Mouse (Mus musculus): ENCODE data around the gene Sh3pxd2b. TPM values are rescaled to one million over a fixed set of nuclear protein-coding genes. Genes with fewer than 3 reads are reported as not detected.

Sh3pxd2b gene
- polyA plus RNA-seq, 1 experiment, result not detected

GRCm38 (mm10) chr11:32331075-32331474, 16.5 kb upstream of the Sh3pxd2b start:
- no peak for TF ChIP-seq GATA1 (IDR thresholded peaks at IDR 0.05; ENCODE audit: low read length)

- TF ChIP-seq GATA1 (IDR thresholded peaks at IDR 0.05; ENCODE audit: low read length), result no peak
Observed at GRCm38 (mm10) chr11:32331861-32332260, 15.8 kb upstream of the Sh3pxd2b start.

GRCm38 (mm10) chr11:32333235-32333634, 14.4 kb upstream of the Sh3pxd2b start:
- no peak for TF ChIP-seq GATA1 (IDR thresholded peaks at IDR 0.05; ENCODE audit: low read length)

DNA sequence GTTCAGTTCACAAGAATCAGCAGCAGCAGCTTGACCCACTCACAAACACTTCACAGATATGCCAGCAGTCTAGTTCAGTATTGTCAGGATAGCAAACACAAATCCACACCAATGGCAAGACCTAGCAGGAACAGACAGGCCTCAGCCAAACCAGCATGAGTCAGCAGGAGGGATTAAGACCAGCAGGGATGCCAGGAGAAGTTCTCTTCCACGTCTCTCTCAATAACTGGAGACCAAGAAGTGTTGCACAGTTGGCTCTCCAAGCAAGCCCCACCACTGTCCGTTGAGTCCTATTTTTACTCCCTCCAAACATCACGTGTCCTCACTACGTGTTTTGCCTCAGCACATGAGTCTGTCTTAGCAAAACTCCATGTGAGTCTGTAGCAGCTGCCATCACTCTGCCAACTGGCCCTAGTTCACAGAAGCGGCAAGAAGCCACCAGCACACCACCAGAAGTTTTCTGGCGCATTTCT, 11.1 kb upstream of the Sh3pxd2b start:
- TF ChIP-seq GATA1 (IDR thresholded peaks at IDR 0.05; ENCODE audit: low read length), result no peak

DNA sequence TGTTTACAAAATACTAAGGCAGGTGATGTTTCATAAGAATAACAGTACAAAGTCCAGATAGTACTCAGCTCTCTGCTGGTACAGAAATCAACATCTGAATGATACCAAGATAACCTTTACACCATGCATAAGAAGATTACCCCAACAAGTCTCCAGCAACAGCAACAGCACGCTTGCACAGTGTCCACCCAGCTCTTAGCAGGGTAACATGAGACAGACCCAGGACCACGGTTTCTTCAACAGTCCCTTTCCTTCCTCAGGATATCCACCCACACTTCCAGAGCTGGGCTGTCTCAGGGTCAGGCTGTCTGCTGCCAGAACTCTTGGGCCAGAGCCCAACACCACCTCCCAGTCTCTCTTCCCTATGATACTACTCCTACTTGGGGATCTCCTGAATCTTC, 8.5 kb upstream of the Sh3pxd2b start:
- TF ChIP-seq GATA1 (IDR thresholded peaks at IDR 0.05; ENCODE audit: low read length), result no peak

DNA sequence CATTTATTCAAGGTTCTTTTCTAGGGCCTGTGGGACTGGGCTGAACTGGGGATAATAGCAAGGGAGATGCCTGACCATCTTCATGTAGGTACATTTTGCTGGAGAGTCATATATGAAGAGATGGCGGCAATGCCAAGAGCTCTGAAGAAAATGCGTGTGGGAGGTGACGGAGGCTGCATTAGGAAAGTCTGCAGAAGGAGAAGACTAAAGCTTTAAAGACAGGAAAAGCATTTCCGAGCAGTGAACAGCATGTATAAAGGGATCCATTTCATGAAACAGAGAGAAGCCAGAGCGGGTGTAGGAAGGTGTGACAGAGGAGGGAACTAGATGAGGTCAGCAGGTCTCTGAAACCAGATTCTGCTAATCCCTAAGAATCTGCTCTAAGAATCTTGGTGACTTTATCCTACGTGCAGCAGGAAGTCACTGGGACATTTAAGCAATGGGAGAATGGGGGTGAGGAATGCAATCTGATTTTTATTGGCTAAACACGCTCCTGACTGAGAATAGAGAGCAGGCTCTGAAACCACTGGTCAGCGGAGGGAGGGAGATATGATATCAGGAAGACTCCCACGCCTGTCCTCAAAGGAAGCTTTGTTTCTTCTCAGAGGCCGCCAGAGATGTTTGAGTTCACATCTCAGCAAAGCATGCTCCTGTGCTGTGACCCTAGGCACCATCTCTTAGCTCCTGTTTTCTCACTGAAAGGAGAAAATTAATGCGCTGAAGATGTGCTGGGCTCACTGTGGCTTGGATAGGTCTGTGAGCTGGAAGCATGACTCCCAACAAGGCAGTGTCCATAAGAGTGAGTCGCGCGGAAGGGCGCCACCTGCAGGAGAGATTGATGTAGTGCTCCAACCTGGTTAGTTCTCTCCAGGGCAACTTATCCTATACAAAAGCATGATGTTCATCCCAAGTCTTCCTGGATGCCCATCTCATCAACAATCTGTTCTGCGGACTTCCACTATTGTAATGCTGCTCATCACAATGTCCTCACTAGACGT, 6.8 kb upstream of the Sh3pxd2b start:
- no peak for TF ChIP-seq GATA1 (IDR thresholded peaks at IDR 0.05; ENCODE audit: low read length)

- TF ChIP-seq GATA1 (IDR thresholded peaks at IDR 0.05; ENCODE audit: low read length), result no peak
Observed at GRCm38 (mm10) chr11:32342770-32343191, 4.8 kb upstream of the Sh3pxd2b start.

- no peak for TF ChIP-seq GATA1 (IDR thresholded peaks at IDR 0.05; ENCODE audit: low read length)
Observed at GRCm38 (mm10) chr11:32343350-32343749, 4.3 kb upstream of the Sh3pxd2b start.

- no peak for TF ChIP-seq GATA1 (IDR thresholded peaks at IDR 0.05; ENCODE audit: low read length)
Observed at GRCm38 (mm10) chr11:32345504-32346297, 1.9 kb upstream of the Sh3pxd2b start.

GRCm38 (mm10) chr11:32347264-32347606, 385 bp upstream of the Sh3pxd2b start:
- TF ChIP-seq GATA1 (IDR thresholded peaks at IDR 0.05; ENCODE audit: low read length), result no peak

DNA sequence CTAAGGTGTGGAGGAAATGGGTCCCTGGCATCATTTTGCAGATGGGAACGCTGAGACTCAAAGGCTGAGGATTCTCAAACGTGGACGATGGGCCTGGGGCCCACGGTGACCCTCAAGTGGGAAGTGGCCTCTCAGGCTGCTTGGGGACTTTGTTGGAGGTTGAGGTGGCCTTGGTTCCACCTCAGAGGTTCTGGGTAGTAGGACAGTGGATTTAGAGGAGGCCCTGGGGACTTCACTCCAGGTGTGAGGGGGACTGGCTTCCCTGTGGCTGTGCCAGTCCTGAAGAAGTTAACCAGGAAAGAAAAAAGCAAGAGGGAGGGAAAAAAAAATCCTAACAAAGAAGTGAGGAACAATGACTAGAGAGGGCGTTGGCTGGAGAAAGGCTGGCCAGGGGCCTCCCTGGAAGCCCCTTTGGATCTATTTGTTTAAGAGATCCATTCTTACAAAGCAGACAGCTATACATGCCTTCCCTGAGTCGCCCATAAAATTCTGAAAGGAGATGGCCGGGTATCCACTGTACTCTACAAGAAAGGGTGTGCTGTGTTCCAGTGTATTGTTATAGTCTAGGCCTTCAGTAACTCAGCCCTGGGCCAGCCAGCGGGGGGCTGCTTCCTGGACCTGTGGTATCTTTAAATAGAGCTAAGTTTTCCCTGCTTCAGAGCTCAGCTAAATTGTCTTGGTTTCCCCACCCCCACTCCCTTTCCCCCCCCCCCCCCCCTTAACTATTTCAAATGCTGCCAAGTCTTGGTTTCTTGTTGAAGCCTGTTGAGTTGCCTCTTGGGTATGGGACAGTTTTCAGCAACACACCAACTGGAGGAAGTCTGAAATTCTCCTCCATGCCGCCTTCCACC, 1.0 kb downstream of the Sh3pxd2b start:
- no peak for TF ChIP-seq GATA1 (IDR thresholded peaks at IDR 0.05; ENCODE audit: low read length)

DNA sequence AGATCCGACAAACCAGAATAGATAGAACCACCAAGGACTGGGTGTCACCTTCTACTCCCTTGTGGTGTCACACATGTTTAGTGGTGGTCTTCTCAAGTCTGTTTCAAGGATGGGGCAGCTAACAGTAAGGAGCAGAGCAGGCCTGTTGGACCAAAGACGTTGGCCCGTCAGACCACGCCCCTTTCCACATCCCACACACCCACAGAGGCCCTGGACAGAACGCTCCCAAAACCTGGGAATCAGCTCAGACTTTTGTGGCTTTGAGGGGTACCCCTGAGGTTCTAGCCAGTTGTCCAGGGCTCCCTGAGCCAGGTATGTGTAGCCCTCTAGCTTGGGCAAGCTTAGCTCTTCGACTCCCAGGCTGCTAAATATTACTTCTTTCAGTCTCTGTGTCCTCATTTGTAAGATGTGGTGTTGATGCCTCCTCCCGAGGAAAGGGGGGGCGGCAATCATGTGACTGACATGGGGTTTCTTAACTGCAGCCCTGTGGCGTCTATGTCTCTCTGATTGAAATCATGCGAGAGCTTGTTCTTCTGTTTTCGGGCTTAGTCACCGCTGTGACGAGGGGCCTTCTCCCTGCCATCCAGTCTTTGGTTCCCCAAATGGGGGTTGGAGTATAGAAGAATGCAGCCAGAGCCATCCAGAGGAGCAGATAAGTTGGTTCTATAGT, 1.8 kb downstream of the Sh3pxd2b start:
- no peak for TF ChIP-seq GATA1 (IDR thresholded peaks at IDR 0.05; ENCODE audit: low read length)

DNA sequence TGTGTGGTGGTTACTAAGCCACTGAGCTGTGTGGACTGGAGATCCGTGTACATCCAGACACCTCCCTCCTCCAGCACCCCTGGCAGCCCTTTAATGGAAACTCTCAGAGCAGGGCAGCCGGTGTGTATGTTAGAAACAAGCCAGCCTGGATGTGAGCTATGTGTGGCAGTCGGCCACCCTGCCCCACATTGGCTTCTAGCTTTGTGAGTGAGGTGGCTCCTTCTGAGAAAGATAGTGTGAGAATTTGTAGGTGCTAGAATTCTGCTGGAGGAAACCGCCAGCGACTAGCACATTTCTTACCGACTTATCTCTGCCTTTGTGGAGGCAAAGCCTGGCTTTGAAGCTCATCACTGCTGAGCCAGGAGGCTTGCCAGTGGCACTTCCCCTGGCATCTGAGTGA, 5.3 kb downstream of the Sh3pxd2b start:
- TF ChIP-seq GATA1 (IDR thresholded peaks at IDR 0.05; ENCODE audit: low read length), result no peak

GRCm38 (mm10) chr11:32355377-32355776, 7.8 kb downstream of the Sh3pxd2b start:
- no peak for TF ChIP-seq GATA1 (IDR thresholded peaks at IDR 0.05; ENCODE audit: low read length)

GRCm38 (mm10) chr11:32357686-32358085, 10.1 kb downstream of the Sh3pxd2b start:
- TF ChIP-seq GATA1 (IDR thresholded peaks at IDR 0.05; ENCODE audit: low read length), result no peak
